Mouse (Mus musculus): ENCODE data around the gene Dnajc13. TPM values are rescaled to one million over a fixed set of nuclear protein-coding genes. Genes with fewer than 3 reads are reported as not detected.

Dnajc13 gene
- total RNA-seq (2021), result 10 to 100 TPM; 44.4 to 54.8 TPM
- long read RNA-seq, experiment 1, full-length matches to known transcripts, result 2 of 8 reads
- long read RNA-seq, experiment 1, partial matches to known transcripts, result 4 of 8 reads
- long read RNA-seq, experiment 1, other reads (novel, unspliced or antisense), result 2 of 8 reads
- long read RNA-seq, experiment 2, full-length matches to known transcripts, result 5 of 19 reads
- long read RNA-seq, experiment 2, partial matches to known transcripts, result 7 of 19 reads
- long read RNA-seq, experiment 2, other reads (novel, unspliced or antisense), result 7 of 19 reads

DNA sequence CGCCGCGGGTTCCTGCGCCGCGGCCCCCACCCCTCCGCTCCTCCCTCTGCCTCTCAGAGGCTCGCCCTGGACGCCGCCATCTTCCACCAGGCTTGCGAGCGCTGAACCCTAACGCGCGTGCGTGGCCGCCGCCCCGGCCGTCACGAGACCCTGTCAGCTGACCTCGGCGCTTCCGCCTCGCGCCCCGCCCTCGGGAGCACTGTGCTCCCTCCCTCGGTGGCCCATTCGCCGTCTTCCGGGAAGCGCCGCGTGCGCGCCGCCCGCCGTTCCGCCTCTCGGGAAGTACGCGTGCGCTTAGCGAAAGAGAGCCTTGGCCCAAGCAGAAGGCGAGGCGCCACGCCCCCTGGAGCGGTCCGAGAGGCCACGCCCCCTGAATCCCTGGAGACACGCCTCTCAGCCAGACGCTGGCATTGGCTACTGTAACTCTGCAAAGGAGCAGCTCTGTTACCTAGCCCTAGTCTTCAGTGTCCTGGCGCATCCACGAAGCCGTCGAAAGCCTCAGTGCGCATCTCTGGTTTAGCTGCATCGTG lies at the start of gene Dnajc13:
Gene Dnajc13 (minus strand): TSS at position 108 of the 530 bp plus-strand sequence.
- peak; percentile 95 to 98 for DNase-seq (ENCODE audit: low spot score in 2 of 2)

GRCm38 (mm10) chr9:104306734-104307133 lies 44.0 kb upstream of the Dnajc13 start:
- peak; percentile 45 to 49 for DNase-seq (ENCODE audit: low spot score in 2 of 2)

DNA sequence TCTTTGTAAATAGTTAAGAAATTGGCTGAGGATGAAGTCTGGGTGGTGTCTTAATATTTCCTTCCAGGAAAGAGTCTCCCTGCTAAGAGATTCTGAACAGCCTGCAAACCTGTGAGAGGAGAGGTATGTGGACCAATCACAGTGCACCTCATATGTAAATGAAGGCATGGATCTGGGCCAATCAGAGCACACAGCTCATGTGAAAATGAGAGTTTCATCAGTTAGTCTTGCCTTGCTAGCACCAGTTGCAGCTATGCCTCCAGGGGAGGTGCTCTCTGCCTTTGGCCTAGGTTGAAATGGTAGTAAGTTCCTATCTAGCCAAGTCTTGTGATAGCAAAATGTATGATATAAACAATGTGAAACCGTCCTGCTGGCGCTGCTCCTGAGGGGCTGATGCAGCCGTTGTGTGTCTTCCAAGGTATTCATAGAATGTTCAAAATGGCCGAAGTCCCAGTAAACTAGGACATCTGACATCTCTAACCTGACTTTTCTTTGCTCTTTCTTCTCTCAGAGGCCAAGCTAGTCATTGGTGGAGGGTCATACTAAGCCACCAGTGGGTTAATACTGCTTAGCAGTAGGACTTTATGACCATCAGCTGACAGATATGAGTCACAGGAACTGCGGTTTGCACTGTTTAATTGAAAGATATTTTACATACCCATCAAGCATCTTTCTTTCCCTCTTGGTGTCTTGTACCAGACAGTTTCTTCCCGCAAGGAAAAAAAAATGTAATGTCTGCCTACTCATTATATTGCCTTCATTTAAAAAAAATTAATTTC lies 42.8 kb upstream of the Dnajc13 start:
- DNase-seq (ENCODE audit: low spot score in 2 of 2), result no peak

- no peak for DNase-seq (ENCODE audit: low spot score in 2 of 2)
These were observed 42.1 kb upstream of the Dnajc13 start for GRCm38 (mm10) chr9:104304800-104305199.

DNA sequence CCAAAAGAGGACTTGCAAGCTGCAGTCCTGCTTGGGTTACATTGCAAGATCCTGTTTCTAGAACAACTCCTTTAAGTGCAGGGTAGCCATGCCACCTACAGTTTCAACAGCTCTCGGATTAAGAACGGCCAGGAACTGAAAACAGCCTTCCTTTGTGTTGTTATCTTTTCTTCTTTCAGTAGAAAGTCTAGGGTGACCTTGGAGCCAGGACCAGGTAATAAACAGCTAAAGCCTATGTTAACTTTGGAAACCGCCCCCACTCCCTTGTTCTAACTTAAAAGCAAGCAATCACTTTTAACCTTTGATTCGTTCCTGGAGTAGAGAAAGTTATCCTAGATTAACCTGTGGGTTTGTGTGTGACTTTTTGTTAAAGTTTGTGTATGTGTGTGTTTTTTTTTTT lies 41.6 kb upstream of the Dnajc13 start:
- no peak for DNase-seq (ENCODE audit: low spot score in 2 of 2)

GRCm38 (mm10) chr9:104300569-104300968 lies 37.8 kb upstream of the Dnajc13 start:
- no peak for DNase-seq (ENCODE audit: low spot score in 2 of 2)

GRCm38 (mm10) chr9:104297041-104297440 lies 34.3 kb upstream of the Dnajc13 start:
- no peak for DNase-seq (ENCODE audit: low spot score in 2 of 2)

GRCm38 (mm10) chr9:104284934-104285333 lies 22.2 kb upstream of the Dnajc13 start:
- no peak for DNase-seq (ENCODE audit: low spot score in 2 of 2)

- DNase-seq (ENCODE audit: low spot score in 2 of 2), result no peak
These were observed 19.8 kb upstream of the Dnajc13 start for GRCm38 (mm10) chr9:104282536-104282935.

DNA sequence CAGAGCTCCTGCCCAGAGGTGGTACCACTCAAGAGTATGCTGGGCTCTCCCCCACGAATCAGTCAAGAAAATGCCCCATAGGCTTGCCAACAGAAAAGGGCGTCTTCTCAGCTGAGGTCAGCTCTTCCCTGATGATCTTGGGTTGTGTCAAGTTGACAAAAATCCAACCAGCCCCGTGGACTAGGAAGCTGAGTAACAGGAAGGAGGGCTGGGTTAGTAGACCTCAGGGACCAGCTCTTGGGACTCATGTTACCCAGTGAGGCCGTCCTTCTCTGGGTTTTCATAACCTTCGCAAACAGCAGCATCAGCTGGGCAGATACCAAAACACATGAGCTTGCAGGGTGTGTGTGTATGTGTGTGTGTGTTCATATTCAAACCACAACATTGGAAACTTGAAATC lies 19.0 kb upstream of the Dnajc13 start:
- no peak for DNase-seq (ENCODE audit: low spot score in 2 of 2)

DNA sequence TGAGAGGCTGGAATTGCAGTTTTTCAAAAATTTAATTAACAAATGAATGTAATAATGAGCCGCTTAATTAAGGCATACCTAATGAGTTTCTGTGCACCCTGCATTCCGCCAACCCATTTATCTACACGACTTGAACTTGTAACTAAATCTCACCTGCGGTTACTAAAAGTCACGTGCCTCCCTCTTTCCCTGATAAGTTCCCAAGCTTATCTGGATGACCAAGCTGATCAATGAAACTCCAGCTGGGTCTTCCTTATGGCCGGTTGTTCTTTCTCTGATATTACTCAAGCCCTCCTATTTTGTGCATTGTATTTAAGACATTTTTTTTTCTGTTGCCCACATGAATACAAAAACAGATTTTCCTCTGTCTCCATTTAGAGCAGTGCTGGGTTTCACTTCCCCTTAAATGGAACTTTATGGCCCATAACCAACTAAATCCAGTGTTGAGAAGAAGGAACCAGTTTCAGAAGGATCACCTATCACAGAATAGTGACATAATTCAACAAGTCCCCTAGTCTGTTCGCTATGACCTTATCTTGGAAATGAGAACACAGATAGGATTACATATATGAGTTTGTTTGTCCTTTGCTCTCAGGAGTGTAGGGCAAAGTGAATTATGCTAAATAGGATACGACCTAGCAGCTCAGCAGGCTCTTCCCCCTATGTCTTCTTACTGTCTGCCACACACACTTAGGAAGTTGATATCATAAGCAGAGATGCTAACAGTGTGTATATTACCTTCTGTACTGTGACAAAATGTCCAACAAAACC lies 18.2 kb upstream of the Dnajc13 start:
- no peak for DNase-seq (ENCODE audit: low spot score in 2 of 2)

DNA sequence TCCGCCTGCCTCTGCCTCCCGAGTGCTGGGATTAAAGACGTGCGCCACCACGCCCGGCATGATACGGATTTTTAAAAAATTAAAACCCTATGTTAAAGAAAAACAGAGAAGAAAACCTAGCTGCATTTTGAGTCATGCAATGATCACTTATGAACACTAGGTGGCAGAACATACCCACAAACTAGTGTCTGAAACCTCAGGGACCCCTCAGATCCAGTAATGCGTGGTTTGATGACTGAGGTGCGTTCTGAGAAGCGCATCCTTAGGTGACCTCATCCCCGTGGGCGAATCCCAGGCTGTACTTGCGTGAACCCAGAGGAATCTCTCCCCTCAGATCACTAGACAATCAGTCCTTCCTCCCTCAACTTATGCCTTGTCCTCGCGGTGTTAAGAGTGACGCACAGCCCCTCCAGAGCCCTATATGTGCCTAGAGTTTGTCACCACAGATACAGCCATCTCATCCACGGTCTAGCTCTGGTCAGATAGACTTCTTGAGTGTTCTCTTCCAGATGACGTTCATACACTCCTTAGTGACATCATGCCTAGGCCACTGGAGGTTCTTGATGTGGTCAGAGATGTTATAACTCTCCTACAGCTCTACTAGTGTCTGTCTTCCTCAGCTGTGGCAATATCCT lies 14.9 kb upstream of the Dnajc13 start:
- DNase-seq (ENCODE audit: low spot score in 2 of 2), result no peak

- DNase-seq (ENCODE audit: low spot score in 2 of 2), result no peak
These were observed 12.5 kb upstream of the Dnajc13 start for GRCm38 (mm10) chr9:104275084-104275785.

- no peak for DNase-seq (ENCODE audit: low spot score in 2 of 2)
These were observed 9.3 kb upstream of the Dnajc13 start for GRCm38 (mm10) chr9:104272057-104272456.

DNA sequence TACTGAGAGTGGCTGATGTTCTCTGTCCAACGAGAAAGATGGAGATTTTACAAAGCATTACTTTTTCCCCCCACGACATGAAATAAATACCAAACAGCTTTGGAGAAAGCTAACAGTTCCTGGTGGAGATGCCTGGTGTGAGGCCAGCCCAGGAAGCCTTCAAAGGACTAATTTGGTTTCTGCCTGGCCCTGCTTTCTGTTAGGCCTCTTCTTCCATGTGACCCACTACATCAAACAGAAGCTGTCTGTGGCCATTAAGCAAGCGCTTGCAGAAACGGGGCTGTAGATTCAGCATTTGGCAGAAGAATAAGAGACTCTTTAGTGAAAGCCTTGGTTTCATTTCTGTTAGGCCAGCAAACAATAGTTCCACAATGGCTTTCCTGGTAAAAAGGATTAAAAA lies 8.9 kb upstream of the Dnajc13 start:
- no peak for DNase-seq (ENCODE audit: low spot score in 2 of 2)

GRCm38 (mm10) chr9:104269944-104270343 lies 7.2 kb upstream of the Dnajc13 start:
- DNase-seq (ENCODE audit: low spot score in 2 of 2), result no peak

GRCm38 (mm10) chr9:104269349-104269871 lies 6.7 kb upstream of the Dnajc13 start:
- DNase-seq (ENCODE audit: low spot score in 2 of 2), result no peak

DNA sequence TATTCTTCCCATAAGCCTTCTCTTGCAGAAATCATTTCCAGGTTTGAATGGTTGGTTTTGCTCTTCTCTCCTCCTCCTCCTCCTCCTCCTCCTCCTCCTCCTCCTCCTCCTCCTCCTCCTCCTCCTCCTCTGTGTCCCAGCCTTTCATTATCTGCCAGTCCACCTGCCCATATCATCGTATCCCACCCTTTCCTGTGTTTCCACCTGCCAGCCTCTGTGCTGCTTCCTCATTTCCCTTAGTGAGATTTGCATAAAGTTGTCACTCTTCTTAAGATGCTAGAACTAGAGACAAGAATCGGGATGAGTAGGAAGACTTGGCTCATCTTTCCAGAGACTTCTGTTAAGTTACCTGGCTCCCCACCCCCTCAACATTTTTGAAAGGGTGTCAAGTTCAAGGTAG lies 1.8 kb upstream of the Dnajc13 start:
- DNase-seq (ENCODE audit: low spot score in 2 of 2), result no peak

GRCm38 (mm10) chr9:104262016-104262762 lies 541 bp downstream of the Dnajc13 start:
- peak in 1 of 2 experiments; percentile 27 for DNase-seq (ENCODE audit: low spot score in 2 of 2)

Measured in gastrocnemius, postnatal 4 days (tissue).